Mouse (Mus musculus) cerebellum, adult 9-10 months (tissue): ENCODE measurements around the gene Meis2.
A peak's percentile ranks its signal among the peaks of the same experiment; 100 is the strongest.

Experiments used
- DNase-seq: peaks from one replicate; pipeline ENCODE4 v3.0.0; 2022

The Meis2 gene

DNA sequence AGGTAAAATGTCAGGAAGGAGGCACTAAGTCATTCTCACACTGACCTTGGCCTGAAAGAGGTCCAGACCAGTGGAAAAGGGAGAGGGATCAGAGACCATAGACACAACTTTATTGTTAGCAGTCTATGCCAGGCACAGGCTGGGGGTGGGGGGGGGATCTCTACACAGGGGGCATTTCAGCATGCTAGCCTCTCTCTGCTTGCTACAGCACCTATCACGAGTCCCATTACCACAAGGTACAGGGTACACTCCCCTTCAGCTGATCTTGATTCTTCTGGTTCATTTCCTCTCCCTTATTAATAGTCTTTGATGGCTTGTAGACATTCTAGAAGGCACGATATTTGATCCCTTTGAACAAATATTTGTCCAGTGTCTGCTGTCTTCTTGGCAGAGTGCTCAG is 174.9 kb downstream of the Meis2 start:
- DNase-seq: no peak

DNA sequence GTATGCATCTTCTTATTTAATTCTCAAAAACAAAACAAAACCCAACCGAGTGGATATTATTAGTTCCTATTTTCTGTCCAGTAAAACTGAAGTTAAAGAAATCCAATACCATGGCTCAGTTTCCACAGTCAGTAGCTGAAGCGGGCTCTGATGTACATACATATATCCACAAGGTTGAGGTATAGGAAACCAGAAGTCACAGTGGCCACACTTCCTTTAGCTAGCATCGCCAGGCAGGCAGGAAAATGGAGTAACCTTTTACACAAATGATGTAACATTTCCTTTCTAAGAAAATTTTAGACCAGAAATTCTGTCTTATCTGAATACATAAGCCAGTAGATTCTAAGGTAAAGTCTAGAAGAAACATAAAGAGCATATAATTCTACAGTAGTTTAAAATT is 175.6 kb downstream of the Meis2 start:
- no peak for DNase-seq

DNA sequence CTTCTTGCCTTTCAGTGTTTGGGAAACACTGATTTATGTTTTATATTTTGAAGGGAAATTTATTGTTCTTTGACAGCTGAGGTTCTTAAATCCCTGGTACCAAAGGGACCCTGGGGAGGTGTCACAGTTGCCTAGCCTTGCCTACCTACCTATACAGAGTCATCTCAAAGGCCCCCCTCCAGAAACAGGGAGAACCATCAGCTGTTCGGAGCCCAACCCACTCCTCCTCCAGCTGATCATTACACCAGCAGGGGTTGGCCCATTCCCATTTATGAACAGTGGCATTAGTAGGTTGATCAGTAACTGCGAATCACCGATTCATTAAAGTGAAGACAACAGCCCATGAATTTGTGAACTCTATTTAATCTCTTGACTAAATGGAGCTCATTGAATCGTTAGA is 176.4 kb downstream of the Meis2 start:
- DNase-seq: no peak

DNA sequence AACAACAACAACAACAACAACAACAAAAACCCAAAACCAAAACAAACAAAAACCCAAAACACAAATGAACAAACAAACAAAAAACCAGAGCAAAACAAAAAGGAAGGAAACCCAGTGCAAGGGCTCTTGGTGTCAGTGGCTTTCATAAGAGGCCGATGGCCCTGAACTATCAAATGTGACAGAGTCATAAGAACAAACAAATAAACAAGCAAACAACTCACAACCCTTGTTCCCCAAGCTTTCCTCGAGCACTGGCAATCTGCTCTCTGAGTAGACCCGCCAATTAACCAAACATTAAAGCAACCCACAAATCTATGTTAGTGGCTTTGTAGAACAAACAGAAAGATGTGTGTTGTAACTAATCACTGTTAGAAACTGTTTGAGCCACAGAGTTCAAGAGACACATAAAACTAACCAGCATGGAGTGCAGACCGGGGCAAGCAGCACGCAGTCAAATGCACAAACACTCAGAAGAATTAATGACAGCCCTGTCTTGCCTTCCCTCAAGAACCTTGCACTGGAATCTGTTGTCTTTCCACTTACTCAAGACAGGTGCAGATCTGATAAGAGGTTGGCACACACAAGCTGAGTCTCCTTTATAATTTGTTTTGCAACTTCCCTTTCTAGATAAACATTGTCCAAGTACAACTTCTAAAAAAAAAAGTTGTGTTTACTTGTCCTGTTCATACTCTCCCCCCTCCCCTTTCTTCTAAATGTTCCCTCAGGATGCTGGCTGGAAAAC is 177.1 kb downstream of the Meis2 start:
- no peak for DNase-seq

- DNase-seq: no peak
These were observed 178.0 kb downstream of the Meis2 start for GRCm38 (mm10) chr2:115887631-115888030.

- DNase-seq: no peak
These were observed 181.5 kb downstream of the Meis2 start for GRCm38 (mm10) chr2:115884184-115884583.

DNA sequence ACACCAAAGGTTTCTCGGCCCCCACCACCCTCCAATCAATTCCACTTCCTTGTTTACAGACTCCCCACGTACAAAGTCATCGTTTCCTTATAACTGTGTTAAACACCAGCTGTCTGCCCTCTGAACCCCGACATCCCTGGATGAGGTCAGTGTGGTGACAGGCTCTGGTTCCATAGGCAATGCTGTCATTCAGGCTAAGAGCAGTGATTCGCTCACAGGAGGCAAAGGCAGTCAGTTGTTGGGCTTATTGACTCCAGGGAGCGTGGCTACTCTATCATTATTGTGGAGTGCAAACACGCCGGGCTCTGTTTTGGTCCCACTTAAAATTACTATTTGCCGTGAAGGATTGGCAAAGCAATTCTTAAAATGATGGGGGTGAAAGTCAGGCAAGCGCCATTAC is 182.1 kb downstream of the Meis2 start:
- DNase-seq: no peak

DNA sequence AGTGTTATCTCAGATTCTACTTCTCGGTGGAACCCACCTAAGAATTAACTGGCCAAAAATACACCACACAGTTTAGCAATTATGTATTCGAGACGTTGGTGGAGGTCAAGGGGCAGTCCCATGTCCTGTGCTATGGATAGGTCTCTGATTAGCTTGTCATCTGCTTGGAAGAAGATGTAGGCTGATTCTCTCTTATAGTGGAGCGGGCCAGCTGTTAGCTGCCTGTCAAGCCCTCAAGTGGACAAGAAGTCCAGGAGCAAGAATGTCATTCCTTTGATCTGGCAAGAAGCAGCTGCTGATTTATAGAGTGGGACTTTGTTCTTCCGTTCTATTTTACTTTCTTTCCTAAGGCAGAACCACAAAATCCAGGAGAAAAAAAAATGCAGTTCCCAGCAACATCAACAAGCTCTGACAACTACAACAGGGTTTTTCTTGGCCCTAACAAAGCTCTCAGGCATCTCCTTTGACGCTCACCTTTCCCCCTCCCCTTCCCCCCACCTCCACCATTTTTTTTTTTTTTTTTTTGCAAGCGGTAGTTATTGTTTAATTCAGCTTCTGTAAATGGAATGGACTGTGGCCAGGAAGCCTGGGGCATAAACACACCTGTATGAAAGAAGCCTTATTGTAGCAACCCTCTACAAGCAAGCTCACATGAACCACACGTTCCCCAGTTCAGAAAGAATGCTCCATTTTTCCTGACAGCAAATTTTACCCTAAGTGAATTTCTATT is 189.7 kb downstream of the Meis2 start:
- DNase-seq: no peak

DNA sequence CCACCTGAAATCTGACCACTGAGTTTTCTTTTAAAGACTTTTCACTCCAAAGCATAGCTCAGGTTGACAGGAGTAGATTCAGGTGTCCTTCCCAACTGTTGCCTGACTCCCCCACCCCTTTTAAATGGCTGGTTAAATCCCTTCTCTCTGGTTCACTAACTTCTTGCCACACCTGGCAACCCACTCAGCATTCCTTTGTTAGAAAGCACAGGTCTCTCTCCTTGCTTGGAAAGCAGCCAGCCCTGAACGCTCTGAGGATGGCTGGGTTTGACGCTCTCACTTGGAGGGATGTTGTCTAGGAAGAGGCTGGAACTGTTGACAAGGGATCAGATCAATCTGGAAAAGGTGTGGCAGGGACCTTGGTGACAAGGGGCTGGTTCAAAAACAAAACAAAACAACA is 192.8 kb downstream of the Meis2 start:
- no peak for DNase-seq

- no peak for DNase-seq
These were observed 195.7 kb downstream of the Meis2 start for GRCm38 (mm10) chr2:115869966-115870365.

DNA sequence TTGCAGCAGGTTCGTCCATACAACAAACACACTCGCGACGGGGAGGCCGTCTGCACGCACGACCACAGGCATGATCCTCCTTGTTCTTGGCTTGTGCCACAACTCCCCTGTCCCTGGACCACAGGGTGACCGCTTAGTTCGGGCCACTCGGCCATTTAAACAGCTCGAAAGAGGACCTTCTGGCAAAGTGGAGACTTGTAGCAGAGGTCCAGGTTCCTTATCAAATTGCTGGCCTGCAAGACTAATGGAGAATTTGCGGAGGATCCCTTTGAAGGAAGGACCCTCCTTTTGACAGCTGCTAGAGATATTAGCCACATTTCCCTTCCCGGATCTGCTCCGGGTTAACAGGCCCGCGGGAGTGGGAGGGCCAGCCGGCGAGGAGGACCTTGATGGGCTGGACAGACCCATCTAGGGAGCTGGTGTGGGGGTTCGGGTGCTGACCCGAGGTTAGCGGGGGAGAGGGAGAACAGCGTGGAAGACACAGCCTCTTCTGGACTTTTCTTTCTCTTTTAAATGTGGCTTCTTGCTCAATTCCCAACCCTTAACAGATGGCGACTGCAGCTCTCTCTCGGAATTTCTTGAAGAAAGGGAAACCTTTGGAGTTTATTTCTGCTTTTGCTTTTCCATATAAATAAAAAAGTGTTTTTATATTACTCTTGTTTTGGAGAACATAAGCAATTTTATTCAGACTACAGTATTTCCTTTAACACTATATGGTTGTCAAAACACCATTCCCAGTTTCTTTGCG is 204.9 kb downstream of the Meis2 start:
- DNase-seq: no peak

DNA sequence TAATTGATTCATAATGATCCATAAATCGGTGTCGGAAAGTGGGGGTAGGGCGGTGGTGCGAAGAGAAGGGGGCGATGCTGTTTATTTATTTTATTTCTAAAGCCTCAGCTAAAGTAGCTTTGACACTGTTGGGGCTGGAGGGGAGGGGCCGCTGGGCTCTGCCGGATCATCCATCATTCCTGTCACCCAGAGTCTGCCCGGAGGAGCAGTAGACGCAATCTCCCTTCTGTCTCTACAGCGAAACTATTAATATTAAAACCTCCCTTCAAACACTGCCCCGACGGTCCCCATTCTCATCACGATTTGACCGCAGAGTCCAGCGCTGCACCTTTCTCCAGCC is 205.5 kb downstream of the Meis2 start:
- no peak for DNase-seq

DNA sequence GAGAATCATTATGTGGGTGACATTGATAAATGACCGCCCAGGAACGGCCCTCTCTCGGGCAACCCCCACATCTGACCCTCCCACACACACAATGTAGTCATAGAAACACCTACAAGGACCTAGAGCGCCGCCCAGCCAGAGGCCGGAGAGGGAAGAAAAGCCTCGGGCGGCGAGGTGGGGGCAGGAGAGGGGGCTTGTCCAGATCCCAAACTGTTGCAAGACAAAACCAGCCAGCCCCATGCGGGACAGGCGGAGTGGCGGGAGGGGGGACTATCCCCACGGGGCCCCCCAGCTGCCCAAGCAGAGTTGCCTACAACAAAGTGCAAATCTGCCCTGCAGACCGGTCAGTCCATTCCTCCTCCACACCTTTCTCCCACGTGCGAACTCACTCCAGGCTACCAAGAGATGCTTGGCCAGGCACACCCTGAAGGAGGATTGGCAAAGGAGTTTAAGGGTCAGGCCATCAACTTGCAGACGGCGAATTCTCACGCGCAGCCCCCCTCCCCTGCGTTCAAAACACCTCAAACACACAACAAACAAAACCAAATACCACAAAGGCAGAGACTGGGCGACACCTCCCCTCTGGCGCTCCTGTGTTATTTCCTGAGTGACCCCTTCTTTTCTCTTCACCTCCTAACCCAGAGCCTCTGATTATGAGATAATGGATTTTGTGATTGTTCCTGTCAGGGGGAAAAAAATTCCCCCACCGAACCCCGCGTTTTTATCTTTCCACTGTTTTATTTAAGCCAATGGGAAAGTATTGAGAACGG is 206.1 kb downstream of the Meis2 start:
- DNase-seq: no peak

DNA sequence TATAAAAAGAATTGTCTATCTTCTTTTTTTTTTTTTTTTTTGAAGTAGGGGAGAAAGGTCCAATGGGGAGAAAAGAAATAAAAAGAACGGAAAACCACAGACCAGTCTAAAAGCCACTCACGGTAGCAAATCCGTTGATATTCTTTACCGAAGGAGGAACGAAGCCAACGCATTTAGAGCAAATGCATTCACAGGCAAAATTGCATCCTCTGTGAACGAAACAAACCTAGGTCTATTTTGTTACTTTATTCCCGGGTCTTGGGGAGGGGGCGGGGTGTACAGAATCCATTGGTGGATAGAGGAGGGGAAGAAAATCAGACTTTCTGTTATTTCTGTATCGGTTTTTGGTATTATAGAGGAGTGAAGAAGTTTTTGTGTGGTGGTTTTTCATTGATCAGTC is 206.7 kb downstream of the Meis2 start:
- no peak for DNase-seq

- DNase-seq: no peak
These were observed 207.4 kb downstream of the Meis2 start for GRCm38 (mm10) chr2:115858246-115858645.

DNA sequence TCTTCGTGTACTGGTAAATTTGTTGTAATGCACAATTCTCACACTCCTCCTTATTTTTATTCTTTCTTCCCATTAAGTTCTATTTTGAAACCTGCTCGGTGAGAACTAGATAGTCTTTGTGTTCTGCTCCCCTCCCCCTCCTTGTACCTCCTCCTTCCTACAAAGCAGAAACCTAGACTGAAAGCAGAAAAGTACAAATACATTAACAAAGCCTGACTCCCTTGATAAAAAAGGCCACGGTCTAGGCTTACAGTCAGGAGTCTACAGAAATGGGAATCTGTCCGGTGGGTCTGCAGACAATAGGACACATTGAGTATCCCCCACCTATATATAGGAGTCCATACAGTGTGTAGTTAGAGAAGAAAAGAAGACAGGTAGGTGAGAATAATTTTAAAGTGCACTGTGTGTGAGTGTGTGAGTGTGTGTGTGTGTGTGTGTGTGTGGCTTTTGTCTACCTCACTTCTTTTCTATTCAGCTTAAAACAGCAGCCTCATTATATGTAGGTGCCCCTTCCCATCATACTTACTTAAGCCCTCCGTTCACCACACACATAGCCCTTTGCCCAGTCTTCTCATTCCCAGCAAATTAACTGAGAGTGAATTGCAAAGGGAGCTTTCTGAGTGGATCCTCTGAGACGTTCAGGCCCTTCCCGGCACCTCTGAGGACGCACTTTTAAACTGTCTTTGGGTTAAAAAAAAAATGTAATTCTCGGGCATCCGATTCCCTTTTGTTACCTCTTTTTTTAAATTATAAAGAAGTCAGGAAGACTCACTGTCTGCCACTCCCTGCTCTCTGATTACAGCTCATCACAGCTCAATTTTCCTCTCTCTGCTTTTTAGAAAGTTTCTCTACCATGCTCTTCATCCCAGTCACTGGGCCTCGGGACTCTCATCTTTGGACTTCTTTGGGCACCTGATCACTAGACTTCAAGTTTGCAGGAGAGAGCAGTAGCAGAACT is 208.2 kb downstream of the Meis2 start:
- no peak for DNase-seq

GRCm38 (mm10) chr2:115856401-115857073 is 209.1 kb downstream of the Meis2 start:
- DNase-seq: no peak

DNA sequence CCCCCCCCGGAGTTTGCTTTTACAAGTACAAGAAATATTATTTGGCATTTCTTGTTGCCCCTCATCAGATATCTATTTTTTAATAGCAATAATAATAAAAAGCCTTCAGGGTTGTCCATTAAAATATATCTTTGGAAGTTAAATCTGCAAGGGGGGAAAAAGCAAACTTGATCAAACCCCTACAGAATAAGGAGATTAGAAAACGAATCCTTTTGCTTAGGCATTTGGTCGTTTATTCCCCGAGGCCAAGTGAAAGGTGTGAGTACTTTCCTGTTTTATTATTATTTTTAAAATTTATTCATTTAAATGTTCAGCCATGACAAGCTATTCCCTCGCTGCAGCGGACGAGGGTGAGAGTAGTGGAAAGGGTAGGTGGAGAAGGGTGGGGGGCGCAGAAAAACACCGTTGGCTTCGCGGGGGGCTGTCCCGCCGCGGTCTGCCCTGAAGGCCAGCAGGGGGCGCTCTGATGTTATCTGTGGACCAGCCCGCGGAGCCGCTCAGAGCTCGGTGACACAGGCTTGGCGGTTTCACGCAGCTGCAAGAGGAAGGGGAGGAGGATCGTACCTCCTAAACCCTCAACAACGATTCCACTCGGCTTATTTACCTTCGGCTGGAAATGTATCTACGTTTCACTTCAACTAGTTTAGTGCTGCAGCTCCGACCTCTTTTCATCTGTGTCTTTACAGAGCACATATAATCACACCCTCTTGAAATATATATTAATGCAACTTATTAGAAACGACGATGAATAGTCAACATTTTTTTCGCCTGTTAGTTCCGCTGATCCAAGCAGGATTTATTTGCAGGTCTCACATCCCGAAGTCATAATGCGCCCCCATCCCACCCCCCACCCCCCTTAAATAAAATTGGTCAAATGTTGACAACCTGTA is 209.9 kb downstream of the Meis2 start:
- DNase-seq: peak; percentile 20

GRCm38 (mm10) chr2:115854828-115855311 is 210.8 kb downstream of the Meis2 start:
- DNase-seq: no peak
